10 mouse cellular contexts compared by ENCODE assay signal in the genomic region with DNA sequence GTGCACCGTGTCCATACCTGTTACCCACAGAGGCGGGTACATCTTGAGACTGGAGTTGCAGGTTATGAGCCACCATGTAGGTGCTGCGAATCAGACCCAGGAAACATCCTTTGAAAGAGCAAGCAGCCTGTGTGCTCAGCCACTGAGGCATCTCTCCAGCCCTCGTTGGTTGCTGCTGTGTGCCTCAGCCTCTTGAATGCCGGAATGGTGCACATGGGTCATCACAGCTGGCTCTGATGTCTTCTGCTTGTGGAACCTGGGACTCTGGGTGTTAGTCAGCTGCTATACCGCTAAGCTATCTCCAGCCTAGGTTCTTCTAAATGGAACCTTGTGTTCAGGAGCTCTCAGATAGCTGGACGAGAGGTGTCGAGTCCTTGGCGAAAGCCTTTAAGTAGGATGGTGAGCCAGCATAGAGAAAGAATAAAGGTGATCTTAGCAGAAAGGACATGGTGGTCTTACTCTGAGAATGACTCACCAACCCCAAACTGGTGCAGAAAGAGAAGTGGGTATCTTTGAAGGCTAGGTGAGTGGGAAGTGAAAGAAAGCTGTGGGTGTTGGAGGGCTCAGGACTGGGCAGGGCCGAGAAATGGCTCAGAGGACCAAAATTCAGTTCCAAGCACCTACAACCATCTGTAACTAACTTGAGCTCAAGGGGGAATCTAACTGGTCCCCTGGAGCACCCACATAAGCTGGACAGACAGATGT. TPM values are rescaled to one million over a fixed set of nuclear protein-coding genes. Genes with fewer than 3 reads are reported as not detected.
DNase-seq lines count a peak whose midpoint lies in the region; ATAC-seq and TF ChIP-seq lines count a peak whose summit lies in the region.
"Had no signal": no experiment of that assay in that cellular context is flagged by ENCODE, and none has a peak within 500 bp of the region (broad histone marks: within the 10 kb centered on the region; RNA-seq: fewer than 3 reads in every experiment).

No protein-coding gene starts in this region.

- no peak for DNase-seq in kidney, postnatal 0 days (ENCODE audit: low spot score)
- no peak for DNase-seq in kidney, postnatal 14 days
- peak; percentile 35 for DNase-seq in CD4-positive helper T cell, adult 2 months (ENCODE audit: low read depth, low spot score)
- DNase-seq in cerebellum, adult 11 months = no peak
- DNase-seq: cerebellum, adult 18-20 months; kidney, adult 11 months had no signal

- no peaks in the 10 kb centered on the region for H3K9me3 ChIP-seq in kidney, postnatal 0 days (replicated peaks; ENCODE audit: low read length)
- H3K9me3 ChIP-seq in megakaryocyte, embryonic 14.5 days = no peaks in the 10 kb centered on the region
- H3K9me3 ChIP-seq: lung, embryonic 15.5 days had no signal

- no peak for TF ChIP-seq CTCF in kidney, postnatal 0 days (IDR thresholded peaks at IDR 0.05; ENCODE audit: low read depth)
- TF ChIP-seq CTCF in bone marrow, adult 2 months (IDR thresholded peaks at IDR 0.05; ENCODE audit: control insufficient read depth, insufficient read depth, low read length) = no peak

- H3K36me3 ChIP-seq in kidney, postnatal 0 days (ENCODE audit: insufficient read depth, low read length) = no peaks in the 10 kb centered on the region
- peaks cover 60% of the 10 kb centered on the region for H3K36me3 ChIP-seq in megakaryocyte, embryonic 14.5 days (replicated peaks; ENCODE audit: low read length)
- H3K36me3 ChIP-seq: lung, embryonic 15.5 days had no signal

- H3K27me3 ChIP-seq in kidney, postnatal 0 days (ENCODE audit: insufficient read depth, low read length) = no peaks in the 10 kb centered on the region
- H3K27me3 ChIP-seq in megakaryocyte, embryonic 14.5 days (replicated peaks) = no peaks in the 10 kb centered on the region
- H3K27me3 ChIP-seq: lung, embryonic 15.5 days had no signal

- ATAC-seq in kidney, postnatal 0 days (replicated peaks; ENCODE audit: low FRiP score, low read depth) = no peak
- ATAC-seq in frontal cortex, adult (ENCODE audit: low TSS enrichment) = no peak

- no peak for TF ChIP-seq POLR2A in bone marrow, adult 2 months (IDR thresholded peaks at IDR 0.05; ENCODE audit: borderline replicate concordance, control insufficient read depth, low read depth, low read length)

- no peak overlapping the region for H3K9ac ChIP-seq in kidney, postnatal 0 days (ENCODE audit: low read depth, low read length)
- H3K9ac ChIP-seq: lung, embryonic 15.5 days had no signal

- H3K4me1 ChIP-seq in kidney, postnatal 0 days (replicated peaks; ENCODE audit: insufficient read depth, low read length) = peaks cover 37% of the 10 kb centered on the region
- H3K4me1 ChIP-seq in bone marrow, adult 2 months (ENCODE audit: control insufficient read depth, insufficient read depth, low read length) = peaks cover 15% of the 10 kb centered on the region
- peaks cover 100% of the 10 kb centered on the region for H3K4me1 ChIP-seq in megakaryocyte, embryonic 14.5 days

- no peak overlapping the region for H3K4me2 ChIP-seq in kidney, postnatal 0 days (ENCODE audit: low read length)
- H3K4me2 ChIP-seq: lung, embryonic 15.5 days had no signal

- H3K4me3 ChIP-seq in kidney, postnatal 0 days (replicated peaks; ENCODE audit: low read depth, low read length) = no peak overlapping the region
- H3K4me3 ChIP-seq in bone marrow, adult 2 months (replicated peaks; ENCODE audit: control insufficient read depth, low read depth, low read length) = no peak overlapping the region
- H3K4me3 ChIP-seq in megakaryocyte, embryonic 14.5 days (replicated peaks) = peak overlapping the region; percentile 39
- H3K4me3 ChIP-seq: lung, embryonic 15.5 days had no signal

- 86% methylated on average over 10 of the region's 10 CpGs for WGBS in kidney, postnatal 0 days
- 65% methylated on average over 10 of the region's 10 CpGs for WGBS in bone marrow, adult 2 months

- H3K27ac ChIP-seq in kidney, postnatal 0 days = peak overlapping the region; percentile 37
- peak overlapping the region; percentile 12; the same call in 1 of the 2 replicates for H3K27ac ChIP-seq in bone marrow, adult 2 months (ENCODE audit: control insufficient read depth, insufficient read depth, low read depth, low read length, poor library complexity)
- H3K27ac ChIP-seq: lung, embryonic 15.5 days had no signal

RNA-seq across cellular contexts. Expression of a gene that starts 16.5 kb away (rescaled TPM):
- polyA plus RNA-seq in kidney, postnatal 0 days (2015; fragmentation: Nextera tagmentation; extraction: Ambion mirVana) = 89.0 and 98.5 TPM in 2 replicates
- polyA plus RNA-seq in bone marrow, adult 2 months (2011; ENCODE audit: insufficient read depth, insufficient read length, low replicate concordance, missing spikeins) = 19.3 and 46.3 TPM in 2 replicates
- polyA plus RNA-seq in megakaryocyte, embryonic 14.5 days (2012; ENCODE audit: insufficient read depth, low replicate concordance) = 351 and 1,948 TPM in 2 replicates

RNA-seq across cellular contexts. Expression of a gene that starts 35.8 kb away (rescaled TPM):
- 10.7 and 11.9 TPM in 2 replicates for polyA plus RNA-seq in kidney, postnatal 0 days (2015; fragmentation: Nextera tagmentation; extraction: Ambion mirVana)
- 23.8 and 28.2 TPM in 2 replicates for polyA plus RNA-seq in bone marrow, adult 2 months (2011; ENCODE audit: insufficient read depth, insufficient read length, low replicate concordance, missing spikeins)
- 4.1 and 35.3 TPM in 2 replicates for polyA plus RNA-seq in megakaryocyte, embryonic 14.5 days (2012; ENCODE audit: insufficient read depth, low replicate concordance)

RNA-seq across cellular contexts. Expression of a gene that starts 49.1 kb away (rescaled TPM):
- polyA plus RNA-seq in kidney, postnatal 0 days (2015; fragmentation: Nextera tagmentation; extraction: Ambion mirVana) = 0.66 and 0.96 TPM in 2 replicates
- 0.77 and 1.9 TPM in 2 replicates for polyA plus RNA-seq in bone marrow, adult 2 months (2011; ENCODE audit: insufficient read depth, insufficient read length, low replicate concordance, missing spikeins)
- 0.89 TPM in 1 of 2 replicates, not detected in the other for polyA plus RNA-seq in megakaryocyte, embryonic 14.5 days (2012; ENCODE audit: insufficient read depth, low replicate concordance)
